Mouse (Mus musculus) G1E (cell line): ENCODE measurements around the gene Xrcc5. TPM values are rescaled to one million over a fixed set of nuclear protein-coding genes. Genes with fewer than 3 reads are reported as not detected.

Experiments used
- ATAC-seq: 2 replicates; pipeline ENCODE4 v1.8.0; 2016; ENCODE audit warnings: mild to moderate bottlenecking; ENCODE audit not compliant: insufficient number of reproducible peaks, poor library complexity, low FRiP score, severe bottlenecking; ENCODE audit errors: extremely low read depth
- DNase-seq: peaks from one replicate; pipeline ENCODE4 v3.0.0; 2012; ENCODE audit warnings: low spot score
- H3K27me3 ChIP-seq: 2 replicates; pipeline ENCODE4 v1.6.1; 2012; ENCODE audit warnings: mild to moderate bottlenecking, low read length, inconsistent platforms; ENCODE audit not compliant: insufficient read depth
- H3K36me3 ChIP-seq: replicated peaks from 2 replicates; pipeline ENCODE3; 2012; ENCODE audit warnings: mild to moderate bottlenecking, inconsistent platforms
- H3K4me1 ChIP-seq: 2 replicates; pipeline ENCODE4 v1.6.1; 2012; ENCODE audit warnings: low read depth, low read length, inconsistent platforms, mixed read lengths; ENCODE audit not compliant: insufficient read depth
- H3K4me3 ChIP-seq: 2 replicates; pipeline ENCODE4 v1.5.1; 2012; ENCODE audit warnings: low read depth, mild to moderate bottlenecking, inconsistent platforms, low read length, moderate library complexity, mixed read lengths
- H3K9me3 ChIP-seq: replicated peaks from 2 replicates; pipeline ENCODE4 v1.6.1; 2012; ENCODE audit warnings: inconsistent platforms
- CTCF ChIP-seq: IDR thresholded peaks from 2 replicates; pipeline ENCODE4 v1.5.1; 2012; ENCODE audit warnings: low read depth, low read length, inconsistent platforms, mixed read lengths
- GATA1 ChIP-seq: IDR thresholded peaks from 2 replicates; pipeline ENCODE4 v1.6.1; 2012; ENCODE audit warnings: borderline replicate concordance, low read length, inconsistent platforms, mixed read lengths
- GATA2 ChIP-seq: IDR thresholded peaks from 2 replicates; pipeline ENCODE4 v1.6.1; 2012; ENCODE audit warnings: low read depth, low read length, inconsistent platforms, borderline replicate concordance
- POLR2AphosphoS5 ChIP-seq: IDR thresholded peaks from 2 replicates; pipeline ENCODE4 v1.6.1; 2012; ENCODE audit warnings: low read depth, low read length, inconsistent platforms; ENCODE audit not compliant: insufficient replicate concordance
- TAL1 ChIP-seq: conservative IDR thresholded peaks from 2 replicates; pipeline ENCODE4 v1.6.1; 2012; ENCODE audit warnings: low read depth, low read length, inconsistent platforms, mixed read lengths
- polyA plus RNA-seq: library from polyadenylated mRNA; stranded (reverse); fragments of >175 nt; gene quantifications from 2 replicates; pipeline ENCODE4 v1.2.3, GENCODE M21; 2012
- total RNA-seq, 2 experiments: library from RNA; stranded (forward) in 1 of 2; stranded (reverse) in 1 of 2; fragments of 200-1000 nt in 1 of 2; fragments of >200 nt in 1 of 2; fragmentation: Nextera tagmentation in 1 of 2; gene quantifications; 2 replicates each; pipeline ENCODE4 v1.2.3; 2014 to 2017

The Xrcc5 gene
- total and polyA plus RNA-seq, 3 experiments: 3.4 to 89.5 (median 84.9) TPM

DNA sequence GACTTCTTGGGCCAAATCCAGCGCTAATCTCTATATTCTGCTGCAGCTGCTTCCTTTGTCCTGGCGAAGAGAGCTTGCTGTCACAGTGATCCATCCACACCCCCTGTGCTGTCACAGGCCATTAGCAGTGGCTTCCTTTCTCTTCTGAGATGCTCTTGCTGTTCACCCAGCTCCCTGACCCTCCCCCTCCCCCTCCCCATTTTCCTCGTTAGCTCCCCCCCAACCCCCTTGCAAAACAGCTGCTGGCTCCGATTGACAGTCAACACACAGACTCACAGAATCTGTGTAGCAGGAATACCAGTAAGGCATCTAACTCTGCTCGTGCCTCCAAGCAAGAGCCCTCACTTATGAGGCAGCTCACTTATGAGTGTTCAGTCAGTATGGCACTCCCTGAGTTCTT, 20.3 kb upstream of the Xrcc5 start:
- ATAC-seq: no peak
- no peak for DNase-seq
- peaks cover 17% of the 10 kb centered on the region for H3K4me1 ChIP-seq
- TF ChIP-seq POLR2AphosphoS5 (no peak), GATA1 (no peak), TAL1 (no peak), GATA2 (no peak), CTCF (no peak)
- no peak overlapping the region for H3K4me3 ChIP-seq
- H3K27me3 ChIP-seq: peaks cover 53% of the 10 kb centered on the region
- no peaks in the 10 kb centered on the region for H3K9me3 ChIP-seq
- H3K36me3 ChIP-seq: no peaks in the 10 kb centered on the region

DNA sequence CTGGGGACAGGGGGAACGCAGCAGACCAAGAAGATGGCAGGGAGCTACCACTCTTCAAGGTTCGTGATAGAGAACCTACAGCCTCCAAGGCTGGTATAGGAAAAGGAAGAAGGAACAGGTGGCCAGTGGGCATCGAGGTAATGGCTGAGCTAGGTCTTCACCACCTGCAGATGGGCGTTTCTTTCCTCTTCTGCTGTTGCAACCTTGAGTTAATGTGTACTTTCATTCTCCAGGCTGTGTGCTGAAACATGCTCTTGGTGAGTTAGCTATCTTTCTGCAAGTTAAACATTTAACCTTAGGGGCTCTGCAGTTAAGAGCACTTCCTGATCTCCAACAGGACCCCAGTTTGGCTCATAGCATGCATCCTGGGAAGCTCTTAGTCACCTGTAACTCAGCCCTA, 19.3 kb upstream of the Xrcc5 start:
- Histone ChIP-seq H3K4me1 (peaks cover 15% of the 10 kb centered on the region), H3K9me3 (no peaks in the 10 kb centered on the region), H3K4me3 (no peak overlapping the region), H3K36me3 (no peaks in the 10 kb centered on the region), H3K27me3 (peaks cover 53% of the 10 kb centered on the region)
- ATAC-seq (no peak), DNase-seq (no peak)
- TF ChIP-seq POLR2AphosphoS5 (no peak), GATA2 (no peak)

DNA sequence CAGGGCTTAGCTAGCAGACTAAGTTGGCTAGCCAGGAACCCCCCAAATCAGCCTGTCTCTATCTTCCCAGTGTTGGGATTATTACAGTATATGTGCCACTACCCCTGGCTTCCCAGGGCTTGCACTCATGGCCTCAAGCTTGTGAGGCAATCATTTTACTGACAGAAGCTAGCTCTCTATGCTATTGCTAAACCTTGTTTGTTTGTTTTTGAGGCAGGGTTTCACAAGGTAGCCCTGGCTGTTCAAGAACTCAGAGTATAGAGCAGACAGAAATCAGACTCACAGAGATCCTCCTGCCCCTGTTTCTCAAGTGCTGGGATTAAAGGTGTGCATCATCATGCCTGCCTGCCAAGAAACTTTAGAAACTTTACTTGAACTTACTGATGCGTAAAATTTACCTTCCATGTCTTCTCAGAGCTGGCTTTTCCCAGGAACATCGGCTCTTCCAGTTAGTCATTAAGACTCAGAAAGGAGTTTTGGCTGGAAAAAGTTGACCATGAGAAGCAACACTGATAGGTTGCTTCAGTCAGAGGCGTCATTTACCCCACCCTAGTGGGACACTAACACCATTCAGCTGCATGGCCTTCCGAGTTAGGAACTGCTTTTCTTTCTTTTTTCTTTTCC, 18.6 kb upstream of the Xrcc5 start:
- peaks cover 12% of the 10 kb centered on the region for H3K4me1 ChIP-seq
- H3K4me3 ChIP-seq: no peak overlapping the region
- no peak for ATAC-seq
- no peaks in the 10 kb centered on the region for H3K36me3 ChIP-seq
- no peaks in the 10 kb centered on the region for H3K9me3 ChIP-seq
- no peak for DNase-seq
- H3K27me3 ChIP-seq: peaks cover 53% of the 10 kb centered on the region
- no peak for TF ChIP-seq TAL1
- TF ChIP-seq GATA1: no peak
- TF ChIP-seq POLR2AphosphoS5: no peak
- TF ChIP-seq CTCF: no peak
- TF ChIP-seq GATA2: no peak

DNA sequence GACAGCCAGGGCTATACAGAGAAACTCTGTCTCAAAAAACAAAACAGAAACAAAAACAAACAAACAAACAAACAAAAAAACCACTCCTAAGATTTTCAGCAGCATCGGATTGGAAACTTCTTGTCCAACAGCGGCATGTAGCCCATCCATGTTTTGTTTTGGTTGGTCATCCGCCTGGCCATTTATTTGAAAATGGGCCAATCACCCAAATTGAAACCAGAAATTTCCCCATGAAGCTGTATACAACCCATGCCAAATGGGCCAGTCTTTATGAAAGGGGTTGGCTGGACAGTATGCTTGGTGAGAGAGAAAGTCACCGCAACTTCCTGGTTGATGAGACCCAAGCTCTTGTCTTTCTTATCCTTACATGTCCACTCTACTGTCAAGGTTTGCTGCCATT, 16.3 kb upstream of the Xrcc5 start:
- Histone ChIP-seq H3K4me3 (no peak overlapping the region), H3K27me3 (peaks cover 42% of the 10 kb centered on the region), H3K36me3 (no peaks in the 10 kb centered on the region), H3K9me3 (no peaks in the 10 kb centered on the region), H3K4me1 (peaks cover 3% of the 10 kb centered on the region; the same call in 1 of the 2 replicates)
- ATAC-seq (no peak), DNase-seq (no peak)
- no peak for TF ChIP-seq GATA1

DNA sequence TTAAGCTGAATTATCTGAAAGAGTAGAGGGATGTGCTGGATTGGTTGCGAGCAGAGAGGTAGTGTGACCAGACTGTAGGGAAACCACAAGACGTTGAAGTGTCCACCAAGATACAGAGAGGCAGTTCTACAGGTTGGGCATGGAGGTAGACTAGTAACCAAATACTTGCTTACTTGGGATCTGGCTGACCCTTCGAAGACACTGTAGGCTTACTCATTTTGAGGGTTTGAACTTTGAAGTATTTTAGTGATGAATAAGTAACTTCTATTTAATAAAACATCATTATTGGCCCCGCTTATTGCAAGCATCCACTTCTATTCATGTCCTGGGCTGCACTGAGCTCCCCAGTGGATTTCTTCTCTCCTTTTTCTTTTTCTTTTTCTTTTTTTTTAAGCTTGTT, 15.8 kb upstream of the Xrcc5 start:
- no peaks in the 10 kb centered on the region for H3K36me3 ChIP-seq
- TF ChIP-seq GATA2: no peak
- no peak overlapping the region for H3K4me3 ChIP-seq
- ATAC-seq (no peak), DNase-seq (no peak)
- peaks cover 3% of the 10 kb centered on the region; the same call in 1 of the 2 replicates for H3K4me1 ChIP-seq
- peaks cover 39% of the 10 kb centered on the region for H3K27me3 ChIP-seq
- H3K9me3 ChIP-seq: no peaks in the 10 kb centered on the region

DNA sequence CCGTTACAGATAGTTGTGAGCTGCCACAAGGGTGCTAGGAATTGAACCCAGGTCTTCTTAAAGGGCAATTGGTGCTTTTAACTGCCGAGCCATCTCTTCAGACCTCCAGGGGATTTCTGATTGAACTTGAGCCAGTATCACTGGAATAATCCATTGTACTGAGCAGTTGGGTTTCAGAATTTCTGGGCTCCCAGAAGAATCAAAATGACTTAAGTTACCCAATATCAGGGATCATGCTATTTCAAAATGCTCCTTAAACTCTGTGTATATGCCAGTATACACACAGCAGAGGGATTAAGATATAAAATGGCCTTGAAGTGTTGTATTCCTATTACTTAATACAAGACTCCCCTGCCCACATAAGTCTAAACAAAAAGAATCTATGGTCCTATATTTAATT, 15.3 kb upstream of the Xrcc5 start:
- TF ChIP-seq TAL1 (no peak), GATA1 (no peak), POLR2AphosphoS5 (no peak), CTCF (no peak), GATA2 (no peak)

DNA sequence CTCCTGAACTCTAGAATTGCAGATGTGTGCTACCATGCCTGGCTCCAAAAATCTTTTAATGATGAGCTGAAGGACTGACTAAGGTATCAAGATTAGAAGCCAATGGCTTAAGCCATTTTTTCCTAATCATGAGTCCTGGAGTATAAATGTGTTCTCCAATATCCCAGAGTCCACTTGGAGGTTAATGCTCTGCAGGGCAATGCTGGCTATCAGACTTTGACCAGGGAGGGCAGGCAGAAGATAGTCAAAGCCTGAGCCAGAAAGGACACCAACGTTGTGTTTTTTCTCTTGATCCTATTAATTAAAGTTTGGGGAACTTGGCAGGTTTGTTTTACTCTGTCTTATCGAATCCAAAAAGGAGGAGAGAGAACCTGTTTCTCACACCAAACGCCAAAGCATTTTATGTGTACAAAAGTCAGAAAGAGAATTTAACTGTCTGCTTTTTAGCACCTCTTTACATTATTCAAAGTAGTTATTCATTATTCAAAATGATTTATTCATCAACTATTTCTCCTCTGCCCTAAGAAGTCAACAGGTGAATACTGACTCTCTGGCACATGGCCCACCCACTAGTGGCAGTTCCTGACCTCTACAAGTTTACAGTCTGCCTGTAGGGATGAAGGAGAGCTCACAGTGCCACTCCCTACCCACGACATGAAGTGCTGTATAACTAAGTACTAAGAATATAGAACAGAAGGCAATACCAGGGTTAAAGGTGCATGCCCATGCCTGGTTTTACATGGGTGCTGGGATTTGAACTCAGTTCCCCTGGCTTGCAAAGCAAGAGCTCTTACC, 13.2 kb upstream of the Xrcc5 start:
- TF ChIP-seq POLR2AphosphoS5 (no peak), GATA1 (no peak), TAL1 (no peak), GATA2 (no peak), CTCF (no peak)
- H3K4me1 ChIP-seq: peaks cover 9% of the 10 kb centered on the region
- no peak overlapping the region for H3K4me3 ChIP-seq
- no peaks in the 10 kb centered on the region for H3K9me3 ChIP-seq
- peaks cover 24% of the 10 kb centered on the region for H3K27me3 ChIP-seq
- DNase-seq (no peak), ATAC-seq (no peak)
- H3K36me3 ChIP-seq: no peaks in the 10 kb centered on the region

More for the DNA sequence above, 15.3 kb upstream of the Xrcc5 start:
- ATAC-seq (no peak), DNase-seq (no peak)
- no peaks in the 10 kb centered on the region for H3K9me3 ChIP-seq
- H3K4me1 ChIP-seq: peaks cover 3% of the 10 kb centered on the region; the same call in 1 of the 2 replicates
- no peaks in the 10 kb centered on the region for H3K36me3 ChIP-seq
- peaks cover 34% of the 10 kb centered on the region for H3K27me3 ChIP-seq
- no peak overlapping the region for H3K4me3 ChIP-seq
